Mouse (Mus musculus) activated CD4-positive, CD25-positive, alpha-beta regulatory T cell, adult 4 months (primary cell): ENCODE data around the gene Olfr152. TPM values are rescaled to one million over a fixed set of nuclear protein-coding genes. Genes with fewer than 3 reads are reported as not detected.

Experiments
- ATAC-seq: one replicate; pipeline ENCODE4 v1.8.0; 2017
- polyA plus RNA-seq, 2 experiments: library from polyadenylated mRNA; unstranded; fragments of 100-300 nt; shearing (Covaris generic); gene quantifications; one replicate each; pipeline ENCODE4 v1.2.1; 2017

The Olfr152 gene
- not detected for polyA plus RNA-seq

GRCm38 (mm10) chr2:87779183-87779582 lies at the start of gene Olfr152:
Olfr152 (plus strand) TSS chr2:87779483.
- no peak for ATAC-seq

GRCm38 (mm10) chr2:87739878-87740277 lies 39.4 kb upstream of the Olfr152 start, which contains the start of gene Olfr1138:
Olfr1138 (minus strand) TSS chr2:87739978.
- no peak for ATAC-seq

DNA sequence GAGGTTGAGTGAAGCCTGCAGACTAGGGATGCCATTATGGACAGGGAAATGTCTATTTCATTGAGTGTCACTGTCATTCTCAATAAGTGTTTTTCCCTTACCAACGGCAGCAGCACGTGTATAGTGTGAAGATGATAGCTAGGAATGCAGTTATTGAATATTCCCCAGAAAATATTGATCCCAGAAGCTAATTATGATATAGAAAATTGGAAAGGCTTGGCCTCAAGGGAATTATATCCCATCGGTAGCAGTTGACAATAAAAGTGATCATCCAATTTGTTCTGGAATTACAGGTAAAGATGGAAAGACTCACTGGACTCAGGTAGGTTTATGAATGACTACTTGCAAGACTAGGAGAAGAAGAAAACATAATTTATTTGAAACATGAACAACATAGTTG lies 35.8 kb upstream of the Olfr152 start, which contains the start of gene Olfr1140:
Gene Olfr1140 (plus strand): TSS at position 301 of the 400 bp plus-strand sequence.
- no peak for ATAC-seq

GRCm38 (mm10) chr2:87753891-87754290 lies 25.4 kb upstream of the Olfr152 start, which contains the start of gene Olfr1141:
Olfr1141 (minus strand) TSS chr2:87753991.
- ATAC-seq, result no peak

DNA sequence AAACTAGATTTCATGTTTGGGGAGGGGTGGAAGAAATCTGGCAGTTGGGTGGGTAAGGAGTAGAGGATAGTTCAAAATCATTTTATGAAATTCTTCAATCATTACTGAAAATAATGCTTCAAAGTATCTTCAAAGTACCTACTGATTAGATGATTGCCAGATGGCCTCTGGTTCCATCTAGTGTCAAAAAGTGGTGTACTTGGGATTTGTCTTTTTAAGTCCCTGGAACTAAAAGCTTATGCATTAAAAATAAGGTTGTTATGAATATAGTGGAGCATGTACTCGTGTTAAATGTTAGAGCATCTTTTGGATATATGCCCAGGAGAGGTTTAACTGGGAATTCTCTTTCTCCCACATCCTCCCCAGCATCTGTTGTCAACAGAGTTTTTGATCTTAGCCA lies 3.1 kb upstream of the Olfr152 start:
- ATAC-seq, result no peak

- no peak for ATAC-seq
Measured at GRCm38 (mm10) chr2:87800292-87800691, 21.0 kb downstream of the Olfr152 start, which contains the start of gene Olfr1143. Olfr1143 (plus strand) TSS chr2:87800592.

DNA sequence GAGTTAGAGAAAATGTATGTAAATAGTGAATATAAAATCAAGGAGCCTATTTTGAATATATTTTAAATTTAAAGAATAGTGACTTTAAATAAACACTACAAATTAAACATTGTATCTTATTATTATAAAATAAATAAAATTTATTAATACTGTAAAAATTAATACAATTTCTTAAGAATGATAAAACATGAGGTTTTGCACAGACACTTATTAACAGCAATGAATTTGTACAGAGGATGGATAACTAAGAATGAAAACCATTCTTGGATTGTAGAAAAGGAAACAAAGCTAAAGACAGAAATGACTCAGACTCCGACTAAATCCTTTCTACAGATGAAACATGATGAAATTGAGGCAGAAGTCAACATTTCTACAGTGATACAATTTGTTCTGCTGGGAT lies 30.2 kb downstream of the Olfr152 start, which contains the start of gene Olfr1145:
Gene Olfr1145 (plus strand): TSS at position 301 of the 400 bp plus-strand sequence.
- no peak for ATAC-seq

DNA sequence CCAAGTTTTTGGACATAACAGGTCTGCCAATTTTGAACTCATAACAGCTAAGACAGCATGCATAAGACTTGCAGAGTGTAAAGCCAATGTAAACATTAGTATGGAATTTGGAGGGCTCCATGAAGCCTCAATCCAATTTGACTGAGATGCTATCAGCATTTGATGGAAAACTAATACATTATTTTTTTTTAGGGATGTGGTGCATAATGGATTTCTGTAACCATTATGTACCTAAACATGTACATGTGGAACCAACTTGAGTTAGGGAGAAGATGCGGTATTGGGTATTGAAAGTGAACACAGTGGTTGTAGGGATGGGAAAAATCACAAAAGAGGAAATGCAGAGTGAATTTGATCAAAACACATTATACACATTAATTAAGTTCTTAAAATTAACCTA lies 51.0 kb downstream of the Olfr152 start, which contains the start of gene Olfr1148:
Gene Olfr1148 (plus strand): TSS at position 301 of the 400 bp plus-strand sequence.
- ATAC-seq, result no peak

Other genes with a start within 250 kb of the Olfr152 start
- gene Olfr153, start 247.7 kb upstream of the Olfr152 start, polyA plus RNA-seq, result not detected
- under 1 TPM in 1 of 2 experiments, not detected in 1; 0.36 TPM for gene Olfr1128, start 233.9 kb upstream of the Olfr152 start, polyA plus RNA-seq
- gene Olfr1129, start 205.6 kb upstream of the Olfr152 start, polyA plus RNA-seq, result not detected
- gene Olfr1130, start 173.3 kb upstream of the Olfr152 start, polyA plus RNA-seq, result not detected
- not detected for gene Olfr1131, start 152.4 kb upstream of the Olfr152 start, polyA plus RNA-seq
- not detected for gene Olfr1132, start 141.9 kb upstream of the Olfr152 start, polyA plus RNA-seq
- not detected for gene Olfr1133, start 132.1 kb upstream of the Olfr152 start, polyA plus RNA-seq
- not detected for gene Olfr1134, start 121.0 kb upstream of the Olfr152 start, polyA plus RNA-seq
- gene Olfr1135, start 105.8 kb upstream of the Olfr152 start, polyA plus RNA-seq, result not detected
- gene Olfr1136, start 85.5 kb upstream of the Olfr152 start, polyA plus RNA-seq, result not detected
- gene Olfr1137, start 66.3 kb upstream of the Olfr152 start, polyA plus RNA-seq, result not detected
- not detected for gene Olfr1138, start 39.5 kb upstream of the Olfr152 start, polyA plus RNA-seq
- not detected for gene Olfr1140, start 35.7 kb upstream of the Olfr152 start, polyA plus RNA-seq
- not detected for gene Olfr1141, start 25.5 kb upstream of the Olfr152 start, polyA plus RNA-seq
- gene Olfr1143, start 21.1 kb downstream of the Olfr152 start, polyA plus RNA-seq, result not detected
- gene Olfr1145, start 30.3 kb downstream of the Olfr152 start, polyA plus RNA-seq, result not detected
- gene Olfr1148, start 51.0 kb downstream of the Olfr152 start, polyA plus RNA-seq, result not detected
- not detected for gene Olfr1150-ps1, start 64.5 kb downstream of the Olfr152 start, polyA plus RNA-seq
- gene Olfr1151, start 76.4 kb downstream of the Olfr152 start, polyA plus RNA-seq, result not detected
- under 1 TPM in 1 of 2 experiments, not detected in 1; 0.08 TPM for gene Olfr1152, start 87.0 kb downstream of the Olfr152 start, polyA plus RNA-seq
- not detected for gene Olfr1153, start 115.5 kb downstream of the Olfr152 start, polyA plus RNA-seq
- gene Olfr1154, start 125.7 kb downstream of the Olfr152 start, polyA plus RNA-seq, result not detected
- gene Olfr1155, start 165.7 kb downstream of the Olfr152 start, polyA plus RNA-seq, result not detected
- gene Olfr1156, start 173.6 kb downstream of the Olfr152 start, polyA plus RNA-seq, result under 1 TPM in 1 of 2 experiments, not detected in 1; 0.20 TPM
- gene Olfr1157, start 188.8 kb downstream of the Olfr152 start, polyA plus RNA-seq, result under 1 TPM in 1 of 2 experiments, not detected in 1; 0.15 TPM
- not detected for gene Olfr74, start 195.2 kb downstream of the Olfr152 start, polyA plus RNA-seq
- gene Olfr1158, start 210.6 kb downstream of the Olfr152 start, polyA plus RNA-seq, result not detected
- gene Olfr1160, start 228.8 kb downstream of the Olfr152 start, polyA plus RNA-seq, result not detected
- not detected for gene Olfr1161, start 243.3 kb downstream of the Olfr152 start, polyA plus RNA-seq